Mouse (Mus musculus) spleen, adult 2 months (tissue): ENCODE results near the gene Med23. TPM values are rescaled to one million over a fixed set of nuclear protein-coding genes. Genes with fewer than 3 reads are reported as not detected.

Source experiments
- DNase-seq, 2 experiments: peaks; one replicate each; pipeline versions ENCODE4 v3.0.0 to v3.0.0-alpha.2; 2012 to 2021; ENCODE audit warnings: low spot score in 2 of 2, low read depth in 1 of 2
- H3K27ac ChIP-seq: fragments of 200-500 bp; 2 replicates; pipeline ENCODE4 v1.5.1; 2012; ENCODE audit warnings: low read length, inconsistent platforms; ENCODE audit not compliant: insufficient read depth
- H3K27me3 ChIP-seq: fragments of 200-500 bp; 2 replicates; pipeline ENCODE4 v1.6.1; 2012; ENCODE audit warnings: mild to moderate bottlenecking, moderate library complexity, low read length, inconsistent platforms; ENCODE audit not compliant: control insufficient read depth, insufficient read depth
- H3K36me3 ChIP-seq: fragments of 200-500 bp; 2 replicates; pipeline ENCODE4 v1.6.1; 2012; ENCODE audit warnings: mild to moderate bottlenecking, low read length, inconsistent platforms; ENCODE audit not compliant: control insufficient read depth, insufficient read depth
- H3K4me1 ChIP-seq: fragments of 200-500 bp; 2 replicates; pipeline ENCODE4 v1.6.1; 2011; ENCODE audit warnings: inconsistent platforms; ENCODE audit not compliant: control insufficient read depth, insufficient read depth, insufficient read length
- H3K4me3 ChIP-seq: fragments of 200-500 bp; 2 replicates; pipeline ENCODE4 v1.5.1; 2011; ENCODE audit warnings: mild to moderate bottlenecking, inconsistent platforms; ENCODE audit not compliant: insufficient read depth, insufficient read length; ENCODE audit errors: extremely low read depth
- CTCF ChIP-seq: fragments of 200-500 bp; IDR thresholded peaks from 2 replicates; pipeline ENCODE4 v1.5.1; 2011; ENCODE audit warnings: mild to moderate bottlenecking, inconsistent platforms; ENCODE audit not compliant: insufficient read depth, insufficient read length, insufficient replicate concordance; ENCODE audit errors: extremely low read depth
- POLR2A ChIP-seq: fragments of 200-500 bp; IDR thresholded peaks from 2 replicates; pipeline ENCODE4 v1.6.1; 2011; ENCODE audit warnings: low read depth, low read length, inconsistent platforms
- WGBS: fragments of 180-500 bp; shearing (Covaris S2); methylation state at CpG from one replicate; pipeline ENCODE4 v1.1.7; 2018; 5-methylcytosine and 5-hydroxymethylcytosine counted together
- polyA plus RNA-seq: library from polyadenylated mRNA; depleted of rRNA; stranded (reverse); fragments of >200 nt; gene quantifications from 2 replicates; pipeline ENCODE4 v1.2.3, GENCODE M21; 2012

The Med23 gene
- polyA plus RNA-seq, 1 experiment, result 12.6 TPM

- H3K27me3 ChIP-seq, result no peaks in the 10 kb centered on the region
- WGBS, result 10% methylated on average over 12 of the region's 12 CpGs
- no peaks in the 10 kb centered on the region for H3K36me3 ChIP-seq
- no peak for TF ChIP-seq CTCF
- no peak for TF ChIP-seq POLR2A
- H3K4me3 ChIP-seq, result peak overlapping the region; percentile 41; the same call in 1 of the 2 replicates
- DNase-seq, result no peak
- no peak overlapping the region; the same call in 1 of the 2 replicates for H3K27ac ChIP-seq
- peaks cover 5% of the 10 kb centered on the region; the same call in 1 of the 2 replicates for H3K4me1 ChIP-seq
Observed at GRCm38 (mm10) chr10:24928072-24928471, 58.3 kb downstream of the Med23 start.

- H3K27me3 ChIP-seq, result no peaks in the 10 kb centered on the region
- no peak overlapping the region for H3K27ac ChIP-seq
- peaks cover 5% of the 10 kb centered on the region; the same call in 1 of the 2 replicates for H3K4me1 ChIP-seq
- H3K4me3 ChIP-seq, result no peak overlapping the region
- TF ChIP-seq CTCF (no peak), POLR2A (no peak)
- H3K36me3 ChIP-seq, result no peaks in the 10 kb centered on the region
- 67% methylated on average over 6 of the region's 6 CpGs for WGBS
- DNase-seq, result no peak
Observed at GRCm38 (mm10) chr10:24930143-24930542, 60.4 kb downstream of the Med23 start.

GRCm38 (mm10) chr10:24947871-24948270 lies 78.1 kb downstream of the Med23 start:
- DNase-seq, result no peak
- no peaks in the 10 kb centered on the region for H3K27me3 ChIP-seq
- no peaks in the 10 kb centered on the region; the same call in 1 of the 2 replicates for H3K4me1 ChIP-seq
- no peak for TF ChIP-seq POLR2A
- no peak for TF ChIP-seq CTCF
- WGBS, result 73% methylated on average over 3 of the region's 3 CpGs
- no peak overlapping the region for H3K4me3 ChIP-seq
- no peaks in the 10 kb centered on the region for H3K36me3 ChIP-seq
- H3K27ac ChIP-seq, result no peak overlapping the region

GRCm38 (mm10) chr10:24948278-24948677 lies 78.5 kb downstream of the Med23 start:
- TF ChIP-seq POLR2A (no peak), CTCF (no peak)
- WGBS, result 89% methylated on average over 8 of the region's 8 CpGs
- H3K4me1 ChIP-seq, result no peaks in the 10 kb centered on the region; the same call in 1 of the 2 replicates
- H3K4me3 ChIP-seq, result no peak overlapping the region
- H3K27me3 ChIP-seq, result no peaks in the 10 kb centered on the region
- H3K36me3 ChIP-seq, result no peaks in the 10 kb centered on the region
- H3K27ac ChIP-seq, result no peak overlapping the region
- DNase-seq, result no peak

GRCm38 (mm10) chr10:24950223-24950622 lies 80.4 kb downstream of the Med23 start:
- TF ChIP-seq CTCF (no peak), POLR2A (no peak)
- no peak for DNase-seq
- Histone ChIP-seq H3K36me3 (no peaks in the 10 kb centered on the region), H3K4me1 (no peaks in the 10 kb centered on the region), H3K4me3 (no peak overlapping the region), H3K27ac (no peak overlapping the region), H3K27me3 (no peaks in the 10 kb centered on the region)
- 66% methylated on average over 4 of the region's 4 CpGs for WGBS

GRCm38 (mm10) chr10:24951575-24951974 lies 81.8 kb downstream of the Med23 start:
- no peak for DNase-seq
- H3K27ac ChIP-seq, result no peak overlapping the region

GRCm38 (mm10) chr10:24952549-24952948 lies 82.8 kb downstream of the Med23 start:
- no peaks in the 10 kb centered on the region for H3K36me3 ChIP-seq
- H3K4me3 ChIP-seq, result no peak overlapping the region
- WGBS, result 69% methylated on average over 7 of the region's 7 CpGs
- no peaks in the 10 kb centered on the region for H3K4me1 ChIP-seq
- TF ChIP-seq CTCF (no peak), POLR2A (no peak)
- no peak overlapping the region for H3K27ac ChIP-seq
- no peaks in the 10 kb centered on the region for H3K27me3 ChIP-seq
- DNase-seq, result no peak

More at GRCm38 (mm10) chr10:24951575-24951974, 81.8 kb downstream of the Med23 start:
- TF ChIP-seq POLR2A (no peak), CTCF (no peak)
- no peaks in the 10 kb centered on the region for H3K27me3 ChIP-seq
- H3K4me1 ChIP-seq, result no peaks in the 10 kb centered on the region
- no peak overlapping the region for H3K4me3 ChIP-seq
- 94% methylated on average over 8 of the region's 8 CpGs for WGBS
- H3K36me3 ChIP-seq, result no peaks in the 10 kb centered on the region
